Mouse (Mus musculus): ENCODE measurements around the gene Ppp6r1.

Gene Ppp6r1

DNA sequence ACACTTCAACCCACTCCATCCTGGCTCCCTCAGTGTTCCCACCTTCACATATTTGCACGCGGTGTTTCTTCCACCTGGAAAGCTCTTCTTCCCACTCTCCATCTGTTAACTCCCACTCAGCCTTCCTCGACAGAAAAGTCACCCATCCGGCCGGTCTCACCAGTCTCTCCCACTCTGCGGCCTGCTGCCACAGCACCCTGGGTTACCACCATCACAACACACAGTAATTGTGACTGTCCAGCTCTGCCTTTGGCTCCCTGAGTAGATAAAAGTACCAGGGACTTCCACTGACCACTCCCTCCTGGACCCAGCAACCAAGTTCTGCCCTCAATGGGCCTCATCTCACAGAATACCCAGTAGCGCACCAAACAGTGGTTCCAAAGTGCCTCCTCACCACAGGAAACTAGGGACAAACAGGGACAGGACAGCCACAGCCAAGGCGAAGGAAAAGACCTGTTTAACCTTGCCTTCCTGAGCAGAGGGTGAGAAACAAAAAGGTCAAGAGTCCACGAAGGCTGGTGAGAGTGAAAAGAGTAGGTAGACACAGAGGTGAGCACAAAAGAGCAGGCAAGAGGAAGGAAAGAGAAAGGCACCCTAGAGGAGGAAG is 1.2 kb downstream of the Ppp6r1 start:
- DNase-seq, result peak in 1 of 2 experiments; percentile 14

DNA sequence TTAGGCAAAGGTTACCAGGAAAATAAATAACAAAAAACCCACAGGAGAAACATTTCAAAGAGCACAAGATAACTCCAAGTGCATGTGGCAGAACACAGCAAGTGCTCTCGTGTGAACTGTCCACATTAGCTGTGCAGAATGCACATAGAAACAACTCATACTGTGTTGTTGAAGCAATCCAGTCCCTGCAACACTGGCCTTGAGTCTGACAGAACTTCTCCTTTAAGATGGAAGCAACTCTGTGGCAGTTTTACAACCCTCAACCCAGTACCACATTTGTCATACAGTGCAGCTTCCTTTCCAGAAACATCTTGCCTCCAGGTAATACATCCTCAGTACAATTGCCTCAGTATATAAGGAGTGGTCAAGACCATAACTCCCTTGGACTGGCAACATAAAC is 2.0 kb downstream of the Ppp6r1 start:
- DNase-seq, result no peak

DNA sequence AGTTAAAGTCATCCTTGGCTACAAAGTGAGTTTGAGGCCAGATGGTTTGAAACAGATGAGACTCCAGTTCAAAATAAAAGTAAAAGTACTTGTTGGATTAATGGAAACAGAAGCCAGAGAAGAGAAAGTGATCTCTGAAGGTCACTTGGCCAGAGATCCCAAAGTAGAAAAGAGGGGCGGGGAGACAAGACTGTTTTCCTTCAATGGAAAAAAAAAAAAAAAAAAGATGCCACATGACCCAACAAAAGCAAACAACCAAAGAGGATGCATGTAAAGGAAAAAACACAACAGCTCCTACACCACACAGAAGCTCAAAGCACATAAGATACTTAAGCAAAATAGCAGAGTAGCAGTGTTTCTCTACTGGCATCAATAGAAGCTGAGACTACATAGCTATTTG is 2.9 kb downstream of the Ppp6r1 start:
- DNase-seq, result no peak

DNA sequence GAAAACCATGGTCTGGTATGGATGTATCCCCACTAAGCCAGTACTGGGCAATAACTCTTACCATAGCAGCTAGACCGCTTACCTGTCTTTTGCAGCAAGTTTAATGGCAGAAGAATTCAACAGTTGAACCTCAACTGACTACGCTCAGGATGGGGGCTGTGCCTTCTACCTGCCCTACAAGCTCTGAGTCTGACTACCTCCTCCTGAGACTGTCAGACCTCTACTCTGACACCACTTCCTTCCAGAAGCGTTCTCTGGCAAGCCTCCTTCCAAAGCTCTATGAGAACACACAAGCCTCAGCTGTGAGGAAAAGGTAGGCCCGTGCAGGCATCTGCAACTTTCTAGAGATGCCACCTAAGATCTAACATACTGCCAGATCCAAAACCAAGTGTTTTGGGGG is 3.4 kb downstream of the Ppp6r1 start:
- no peak for DNase-seq

DNA sequence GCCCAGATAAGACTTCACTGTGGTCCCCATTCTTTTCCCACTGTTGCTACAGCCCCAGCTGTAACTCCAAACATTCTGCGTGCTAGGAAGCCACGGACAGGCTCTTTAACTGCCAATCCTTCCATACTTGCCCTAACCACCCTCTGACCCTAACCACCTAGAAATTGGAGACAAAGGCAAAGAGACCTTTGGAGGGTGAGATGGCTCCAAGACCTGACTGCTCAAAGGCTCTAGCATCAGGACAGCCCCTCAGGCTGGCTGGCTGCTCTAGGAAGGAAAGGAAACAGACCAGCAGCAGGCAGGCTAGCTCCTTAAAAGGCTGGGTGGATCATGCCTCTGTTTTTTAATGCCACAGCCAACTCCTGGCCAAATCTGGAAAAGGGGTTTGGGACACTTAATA is 4.6 kb downstream of the Ppp6r1 start:
- no peak for DNase-seq

DNA sequence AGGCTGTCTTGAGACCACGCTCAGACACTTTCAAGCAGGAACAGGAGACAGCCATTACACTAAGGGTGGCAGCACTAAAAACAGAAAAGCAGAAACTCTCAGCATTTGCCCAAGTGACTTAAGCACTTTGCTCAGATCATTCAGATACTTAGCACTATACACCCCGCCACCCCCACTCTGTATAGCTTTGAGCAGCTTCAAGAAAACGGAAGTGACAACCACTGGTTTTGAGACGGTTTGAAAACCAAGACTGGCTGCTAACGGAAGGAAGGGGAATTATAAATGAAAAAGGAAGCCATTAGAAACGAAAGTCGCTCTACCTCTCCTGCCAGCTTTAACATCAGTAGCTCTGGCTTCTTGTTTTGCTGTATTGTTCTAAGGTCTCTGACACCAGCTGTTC is 5.0 kb downstream of the Ppp6r1 start:
- no peak for DNase-seq

DNA sequence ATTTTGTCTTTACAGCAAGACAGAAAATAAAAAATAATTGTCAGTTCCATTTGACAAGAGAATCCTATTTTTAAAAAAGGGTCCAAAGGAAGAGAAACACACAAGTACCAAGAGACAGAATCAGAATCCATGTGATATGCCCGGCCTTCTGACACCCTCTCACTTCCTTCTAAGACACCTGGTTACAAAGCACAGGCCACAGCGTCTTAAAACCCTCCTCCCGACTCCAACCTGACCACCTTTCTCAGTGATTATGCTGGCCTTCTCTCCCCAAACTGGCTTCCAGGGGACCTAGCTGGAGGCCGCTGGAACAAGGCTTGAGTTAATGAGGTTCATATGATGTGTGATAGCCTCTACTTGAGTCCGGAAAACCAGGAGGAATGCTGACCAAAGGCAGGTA is 5.5 kb downstream of the Ppp6r1 start:
- no peak for DNase-seq

DNA sequence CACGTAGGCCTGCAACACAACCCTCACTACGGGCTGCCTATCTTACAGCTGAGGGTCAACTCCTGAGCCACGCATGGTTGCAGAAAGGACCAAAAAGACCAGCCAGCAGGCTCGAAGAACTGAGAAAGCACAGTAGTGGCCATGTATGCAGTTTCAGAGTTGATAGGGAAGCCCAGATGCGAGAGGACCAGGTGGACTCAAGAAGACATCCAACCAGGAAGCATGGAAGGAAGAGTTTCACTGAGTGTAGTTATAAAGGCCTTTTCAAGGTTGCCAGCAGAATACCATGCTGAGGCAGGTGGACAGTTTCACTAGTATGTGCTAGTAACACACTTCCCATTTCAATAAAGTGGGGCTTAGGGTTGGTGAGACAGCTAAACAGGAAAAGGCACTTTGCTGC is 6.1 kb downstream of the Ppp6r1 start:
- DNase-seq, result no peak

DNA sequence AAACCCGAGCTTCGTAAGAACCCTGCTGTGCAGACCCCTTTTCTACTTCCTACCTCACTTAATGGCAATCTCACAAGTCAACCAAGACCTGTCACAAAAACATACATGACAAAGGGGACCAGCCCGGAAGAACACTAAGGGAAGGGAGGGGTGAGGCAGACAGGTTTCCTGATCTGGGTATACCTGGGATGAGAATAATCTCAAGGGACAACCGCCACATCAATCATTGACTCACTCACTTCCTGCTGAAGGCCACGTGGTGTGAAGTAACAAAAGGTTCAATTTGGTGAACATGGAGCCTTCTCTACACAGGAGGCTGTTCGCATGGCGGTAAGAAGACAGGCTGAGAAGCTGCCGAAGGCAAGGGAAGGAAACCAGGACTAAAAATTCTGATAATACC is 7.2 kb downstream of the Ppp6r1 start:
- DNase-seq, result no peak

DNA sequence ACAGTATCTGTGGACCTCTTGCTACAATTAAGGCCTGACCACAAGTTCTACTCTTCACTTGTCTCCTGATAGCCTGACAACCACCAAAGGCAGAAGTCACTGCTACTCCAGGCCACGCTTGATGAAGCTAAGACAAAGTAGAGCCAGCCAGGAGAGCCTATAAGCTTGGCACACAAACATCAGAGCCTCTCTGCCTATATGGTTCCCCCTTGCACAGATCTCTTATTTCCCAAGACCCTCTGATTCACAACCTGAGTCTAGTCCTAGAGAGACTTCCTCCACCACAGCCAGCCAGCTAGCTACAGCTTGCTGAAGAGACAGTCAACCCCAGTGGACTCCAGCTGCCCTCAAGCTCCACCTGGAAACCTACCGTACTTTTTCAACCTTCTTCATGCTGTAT is 10.8 kb downstream of the Ppp6r1 start:
- no peak for DNase-seq

DNA sequence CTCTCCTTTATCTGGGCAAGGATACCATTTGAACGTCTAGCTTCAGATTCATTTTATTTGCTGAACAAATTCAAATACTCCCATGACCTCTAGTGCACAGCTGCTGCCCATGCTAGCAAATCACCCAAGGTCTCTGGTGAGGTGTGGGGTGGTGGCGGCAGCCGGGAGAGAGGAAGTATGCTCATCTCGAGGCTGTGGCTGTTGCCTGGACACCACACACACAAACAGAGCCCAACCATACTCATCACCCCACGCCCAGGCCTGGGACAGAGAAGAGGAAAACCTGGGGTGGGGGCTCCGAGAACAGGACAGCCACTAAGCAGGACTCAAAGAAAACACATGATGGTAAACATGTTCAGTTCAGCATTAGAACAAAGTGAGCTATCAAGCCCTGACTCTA is 11.5 kb downstream of the Ppp6r1 start:
- no peak for DNase-seq

DNA sequence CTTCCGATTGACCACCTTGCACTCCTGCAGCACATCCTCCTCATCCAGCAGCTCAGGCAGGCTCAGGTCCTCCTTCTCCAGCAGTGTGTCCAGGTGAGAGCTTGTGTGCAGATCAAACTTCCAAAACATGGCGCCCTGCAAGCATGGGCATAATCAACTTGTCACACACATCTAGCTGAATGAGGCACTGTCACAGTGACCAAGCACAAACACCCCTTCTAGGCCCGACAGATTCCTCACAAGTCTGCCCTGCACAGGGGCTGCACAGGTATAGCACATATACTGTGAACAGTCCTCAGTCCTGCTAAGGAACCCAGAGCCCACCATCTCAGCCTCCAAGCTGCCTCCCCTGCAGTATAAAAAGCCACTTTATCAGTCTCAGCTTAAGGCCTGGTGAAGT is 12.0 kb downstream of the Ppp6r1 start:
- DNase-seq, result no peak

DNA sequence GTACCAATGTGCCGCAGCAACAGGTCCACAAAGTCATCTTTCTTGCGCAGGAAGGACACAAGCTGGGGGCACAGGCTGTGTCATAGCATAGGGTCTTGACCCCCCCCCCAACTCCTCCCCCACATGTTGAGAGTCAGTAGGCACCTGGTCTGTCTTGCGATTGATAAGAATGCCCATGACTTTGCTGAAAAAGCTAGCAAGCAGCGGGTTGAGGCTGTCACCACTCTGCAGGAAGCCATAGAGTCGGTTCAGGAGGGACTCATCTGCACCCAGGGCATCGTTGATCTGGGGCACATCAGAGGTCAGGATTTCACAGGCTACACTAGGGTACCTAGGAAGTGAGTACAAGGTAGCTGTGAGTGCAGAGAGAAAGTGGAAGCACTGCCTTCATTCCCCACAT is 15.6 kb downstream of the Ppp6r1 start:
- DNase-seq, result no peak

DNA sequence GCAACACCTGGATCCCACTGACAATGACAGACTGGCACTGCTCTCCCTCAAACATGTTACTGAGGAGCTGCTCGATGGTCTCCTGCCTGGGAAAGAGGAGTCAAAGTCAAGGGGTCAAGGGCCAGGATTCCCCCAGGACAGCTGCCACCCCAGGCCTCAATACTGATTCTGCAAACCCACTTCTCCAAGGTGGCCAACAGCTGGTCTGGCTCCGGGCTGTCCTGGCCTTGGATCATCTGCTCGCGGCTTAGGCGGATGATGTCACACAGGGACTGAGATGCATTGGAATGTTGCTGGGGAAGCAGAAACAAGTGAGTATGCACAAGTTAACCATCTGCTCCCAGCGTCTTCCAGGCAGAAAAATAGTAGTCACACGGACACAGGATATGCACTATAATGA is 16.9 kb downstream of the Ppp6r1 start:
- no peak for DNase-seq

DNA sequence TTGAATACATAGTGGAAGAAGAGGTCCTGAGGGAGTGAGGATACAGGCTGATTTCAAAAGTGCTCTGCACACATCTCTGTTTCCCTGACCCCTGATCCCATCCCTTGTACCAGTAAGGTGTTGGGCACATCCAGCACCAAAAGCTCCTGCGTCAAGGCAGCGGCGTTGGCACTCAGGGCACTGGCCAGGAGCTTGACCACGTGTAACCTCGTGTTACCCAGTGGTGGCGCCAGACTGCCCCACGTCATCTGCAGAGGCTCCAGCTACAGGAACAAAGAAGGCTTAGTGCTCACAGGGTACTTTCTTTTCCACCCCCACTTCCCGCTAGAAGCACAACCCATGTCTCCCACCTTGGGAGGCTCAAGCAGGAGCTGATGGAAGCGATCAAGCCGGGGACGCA is 17.7 kb downstream of the Ppp6r1 start:
- no peak for DNase-seq

DNA sequence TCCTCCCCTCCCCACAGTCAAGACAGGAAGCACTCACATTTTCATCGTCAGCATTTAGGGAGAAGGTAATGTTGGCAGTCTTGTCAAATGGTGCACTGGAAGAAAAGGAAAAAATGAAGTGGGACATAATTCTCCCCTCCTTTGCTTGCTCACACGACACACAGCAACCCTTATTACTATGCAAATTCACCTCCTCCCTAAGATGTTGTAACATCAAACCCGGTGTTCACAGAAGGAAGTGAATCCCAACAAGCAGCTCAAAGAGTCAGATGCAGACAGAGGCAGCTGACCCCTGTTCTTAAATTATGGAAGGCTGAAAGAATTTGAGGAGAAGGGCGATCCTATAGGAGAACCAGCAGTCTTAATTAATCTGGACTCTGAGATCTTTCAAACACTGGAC is 22.6 kb downstream of the Ppp6r1 start:
- DNase-seq, result no peak

DNA sequence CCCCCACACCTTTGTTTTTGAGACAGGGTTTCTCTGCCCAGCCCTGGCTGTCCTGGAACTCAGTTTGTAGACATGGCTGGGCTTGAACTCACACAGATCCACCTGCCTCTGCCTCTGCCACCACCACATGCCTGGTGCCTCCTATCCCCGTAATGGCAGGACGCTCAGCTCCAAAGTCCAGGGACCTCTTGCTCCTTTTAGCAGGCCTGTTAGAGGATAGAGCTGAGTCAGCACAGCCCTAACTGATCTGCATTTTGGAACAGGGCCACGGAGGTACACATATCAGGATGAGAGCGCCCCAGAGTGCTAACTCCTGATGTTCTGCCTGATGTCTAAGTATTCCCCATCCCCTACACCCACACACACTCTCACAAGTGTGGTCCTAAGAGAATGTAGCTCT is 27.8 kb downstream of the Ppp6r1 start, which contains the start of gene Tmem86b:
Gene Tmem86b (minus strand): TSS at position 392 of the 400 bp plus-strand sequence.
- no peak for DNase-seq

DNA sequence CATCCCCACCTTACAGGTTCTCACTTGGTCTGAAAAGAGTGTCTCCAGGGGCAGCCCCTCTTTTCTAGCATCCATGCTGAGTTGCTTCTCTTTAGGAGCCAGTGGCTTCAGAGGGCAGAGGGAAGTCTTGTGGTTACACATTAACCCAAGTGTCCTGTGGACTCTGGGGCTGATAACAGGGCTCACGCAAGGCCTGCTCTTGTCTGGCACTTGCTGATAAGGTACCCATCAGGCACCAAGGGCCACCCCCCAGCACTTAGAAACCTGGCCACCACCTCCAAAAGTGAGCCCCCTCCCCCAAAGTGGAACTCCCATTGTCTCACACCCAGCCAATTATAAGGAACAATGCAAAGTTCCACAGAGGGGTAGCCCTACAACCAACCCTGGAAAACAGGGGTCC is 28.6 kb downstream of the Ppp6r1 start:
- DNase-seq, result no peak

DNA sequence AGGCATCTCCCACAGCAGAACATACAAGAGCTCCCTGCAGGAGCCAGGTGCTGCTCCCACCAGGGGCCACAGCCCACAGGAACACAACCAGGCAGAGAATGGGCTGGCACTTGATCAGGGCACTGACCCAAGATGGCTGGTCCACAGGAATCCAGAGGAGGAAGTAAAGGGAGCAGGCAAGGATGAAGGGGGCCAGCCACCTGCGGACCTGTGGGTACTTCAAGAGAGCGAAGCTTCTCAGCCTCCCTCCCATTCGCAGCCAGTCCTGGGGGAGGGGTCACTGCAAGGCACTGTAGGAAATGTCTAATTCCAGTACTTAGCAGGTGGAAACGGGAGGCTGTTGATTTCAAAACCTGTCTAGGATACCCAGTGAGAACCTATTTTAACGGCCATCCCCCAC is 29.2 kb downstream of the Ppp6r1 start:
- DNase-seq, result peak; percentile 22 to 38

DNA sequence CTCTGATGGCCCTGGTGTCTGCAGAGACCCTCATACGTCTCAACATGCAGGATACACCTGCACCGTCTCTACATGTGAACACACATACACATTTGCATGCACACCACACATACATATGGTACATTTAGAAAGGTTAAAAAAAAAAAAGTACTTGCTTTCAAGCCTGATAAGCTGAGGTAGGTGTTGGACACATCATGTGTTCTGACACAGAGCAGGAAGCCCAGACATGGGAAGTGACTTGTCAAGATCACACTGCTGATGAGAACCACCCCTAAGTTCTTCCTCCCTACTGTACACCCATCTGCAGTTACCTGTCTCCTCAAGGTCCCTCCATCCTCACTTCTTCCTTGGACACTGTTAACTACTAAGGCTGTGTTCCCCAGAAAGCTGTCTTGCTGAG is 32.9 kb downstream of the Ppp6r1 start:
- no peak for DNase-seq

DNA sequence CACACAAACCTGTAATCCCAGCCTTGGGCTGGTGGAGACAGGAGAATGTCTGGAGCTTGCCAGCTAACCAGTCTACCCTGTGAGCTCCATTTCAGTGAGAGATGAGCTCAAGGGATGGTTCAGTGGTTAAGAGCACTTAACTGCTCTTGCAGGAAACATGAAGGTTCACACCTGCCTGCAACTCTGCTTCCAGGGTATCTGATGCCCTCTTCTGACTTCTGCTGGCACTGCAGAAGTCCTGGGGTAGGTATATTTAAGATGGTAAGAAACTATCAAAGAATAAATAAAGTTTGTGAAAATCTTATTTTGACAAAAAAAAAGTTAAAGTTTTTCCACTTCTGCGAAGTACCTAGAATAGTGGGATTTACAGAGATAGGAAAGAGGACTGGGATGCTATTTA is 34.5 kb downstream of the Ppp6r1 start:
- no peak for DNase-seq

DNA sequence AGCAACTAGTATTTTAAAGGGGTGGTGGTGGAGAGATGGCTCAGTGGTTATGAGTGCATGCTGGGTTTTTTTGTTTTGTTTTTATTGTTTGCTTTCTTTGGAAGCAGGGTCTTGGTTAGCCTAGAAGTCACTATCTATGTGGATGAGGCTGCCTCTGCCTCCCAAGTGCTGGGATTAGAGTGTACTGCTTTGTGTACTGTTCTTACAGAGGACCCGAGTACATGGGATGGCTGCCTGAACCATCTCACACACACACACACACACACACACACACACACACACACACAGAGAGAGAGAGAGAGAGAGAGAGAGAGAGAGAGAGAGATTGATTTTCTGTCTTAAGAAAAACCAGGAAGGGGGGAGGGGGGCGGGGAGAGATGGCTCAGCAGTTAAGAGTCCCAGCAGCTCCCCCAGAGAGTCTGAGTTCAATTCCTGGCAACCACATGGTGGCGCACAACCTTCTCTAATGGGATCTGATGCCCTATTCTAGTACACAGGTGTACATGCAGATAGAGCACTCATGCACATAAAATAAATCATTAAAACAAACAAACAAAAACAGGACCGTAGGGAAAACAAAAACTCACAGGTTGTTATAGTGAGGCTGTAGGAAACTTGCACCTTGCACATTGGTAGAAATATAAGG is 35.2 kb downstream of the Ppp6r1 start:
- peak; percentile 66 to 73 for DNase-seq

DNA sequence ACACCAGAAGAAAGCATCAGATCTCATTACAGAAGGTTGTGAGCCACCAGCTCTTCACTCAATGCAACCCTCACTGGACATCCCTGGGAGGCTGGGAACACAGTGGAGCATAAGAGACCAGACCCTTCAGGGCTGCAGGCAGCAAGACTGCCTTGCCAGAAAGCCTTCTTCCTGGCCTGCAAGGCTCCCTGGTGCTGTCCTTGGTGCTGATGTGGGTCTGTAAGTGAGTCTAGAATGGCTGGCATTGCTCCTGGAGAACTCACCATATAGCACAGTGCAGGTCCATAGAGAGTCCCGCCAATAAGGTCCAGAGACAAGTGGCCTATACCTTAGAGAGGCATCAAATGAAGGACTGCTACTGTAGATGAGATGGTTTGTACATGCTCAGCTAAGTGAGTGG is 38.8 kb downstream of the Ppp6r1 start:
- DNase-seq, result no peak

DNA sequence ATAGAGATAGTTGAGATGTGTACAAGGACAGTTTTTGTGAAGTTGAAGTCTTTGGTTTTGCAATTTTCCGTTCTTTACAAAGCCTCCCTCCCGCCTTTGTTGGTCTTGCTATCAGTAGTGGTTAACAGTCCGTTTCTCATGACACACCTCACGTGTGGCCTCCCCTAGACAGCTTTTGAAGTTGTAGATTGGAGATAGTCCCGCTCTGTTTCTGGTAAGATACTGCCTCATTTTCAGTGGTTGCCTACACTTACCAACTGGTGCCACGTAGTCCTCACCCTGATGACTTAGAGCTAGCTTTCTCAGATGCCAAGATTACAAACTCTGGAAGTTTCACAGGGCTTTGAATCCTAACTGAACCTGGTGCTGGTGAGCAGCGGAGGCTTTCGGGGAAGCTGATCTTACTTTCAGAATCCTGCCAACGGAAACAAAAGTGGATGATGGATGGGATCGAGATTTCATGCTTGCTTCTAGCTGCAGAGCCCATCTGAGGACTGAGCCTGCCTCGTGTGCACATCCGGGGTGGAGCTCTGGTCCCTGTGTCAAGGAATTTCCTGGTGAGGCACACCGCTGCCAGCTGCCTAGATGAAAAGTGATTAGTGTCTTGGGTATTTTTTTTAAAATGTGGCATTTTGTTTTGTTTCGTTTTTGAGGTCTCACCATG is 44.9 kb downstream of the Ppp6r1 start:
- no peak for DNase-seq

DNA sequence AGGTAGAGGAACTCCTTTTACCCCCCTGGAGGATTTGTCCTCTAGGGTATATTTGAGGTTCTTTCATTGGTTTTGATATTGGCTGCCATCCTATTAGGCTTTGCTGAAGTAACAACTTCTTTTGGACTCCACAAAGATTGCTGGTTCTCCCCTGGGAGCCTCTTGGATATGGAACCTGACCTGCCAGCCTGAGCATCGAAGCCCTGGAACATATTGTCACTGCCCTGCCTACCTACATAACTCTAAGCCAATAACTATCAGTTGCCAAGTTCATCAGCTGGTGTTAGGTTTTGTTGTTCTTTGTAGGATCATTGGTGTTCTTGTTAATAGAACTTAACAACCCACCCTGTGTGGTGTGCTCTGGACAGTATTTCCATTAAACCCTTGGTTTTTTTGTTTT is 45.9 kb downstream of the Ppp6r1 start:
- no peak for DNase-seq

Measured in cerebellum, postnatal 10 days (tissue).